Comparison of ENCODE assay signal across 16 mouse cellular contexts in genomic region chr8:127968026-127968425, GRCm38 (mm10).
"Had no signal": no experiment of that assay in that cellular context is flagged by ENCODE, and none has a peak within 500 bp of the region (broad histone marks: within the 10 kb centered on the region; RNA-seq: fewer than 3 reads in every experiment).

No protein-coding gene starts in this region.

- H3K27ac ChIP-seq: kidney, embryonic 15.5 days; left cerebral cortex, adult 2 months; liver, embryonic 13.5 days; neural tube, embryonic 12.5 days; neural tube, embryonic 15.5 days had no signal

- H3K9ac ChIP-seq: kidney, embryonic 15.5 days; liver, embryonic 13.5 days; neural tube, embryonic 12.5 days; neural tube, embryonic 15.5 days had no signal

- H3K9me3 ChIP-seq: kidney, embryonic 15.5 days; liver, embryonic 13.5 days; neural tube, embryonic 12.5 days; neural tube, embryonic 15.5 days had no signal

- H3K27me3 ChIP-seq: kidney, embryonic 15.5 days; liver, embryonic 13.5 days; neural tube, embryonic 12.5 days; neural tube, embryonic 15.5 days had no signal

- H3K36me3 ChIP-seq: kidney, embryonic 15.5 days; liver, embryonic 13.5 days; neural tube, embryonic 12.5 days; neural tube, embryonic 15.5 days had no signal

- DNase-seq: kidney, postnatal 10 days; kidney, postnatal 36 days; layer of hippocampus, postnatal 36 days; liver, embryonic 13.5 days; lung, adult 2 months; lung, postnatal 14 days; lung, postnatal 4 days; midbrain, embryonic 14.5 days; retina, postnatal 1 day; thymus, adult 18-20 months; thymus, postnatal 36 days had no signal

- H3K4me3 ChIP-seq: kidney, embryonic 15.5 days; left cerebral cortex, adult 2 months; liver, embryonic 13.5 days; neural tube, embryonic 12.5 days; neural tube, embryonic 15.5 days had no signal

- H3K4me1 ChIP-seq: liver, embryonic 13.5 days; neural tube, embryonic 12.5 days; neural tube, embryonic 15.5 days had no signal

- H3K4me2 ChIP-seq: kidney, embryonic 15.5 days; liver, embryonic 13.5 days; midbrain, embryonic 11.5 days; neural tube, embryonic 12.5 days; neural tube, embryonic 15.5 days had no signal
